Mouse (Mus musculus): ENCODE measurements at regions not wholly inside any gene's neighbourhood (a gene's known extent, or its start where the extent isn't known, plus 50 kb on each side); places are given as distances from the start of the nearest gene placed in this dataset.

DNA sequence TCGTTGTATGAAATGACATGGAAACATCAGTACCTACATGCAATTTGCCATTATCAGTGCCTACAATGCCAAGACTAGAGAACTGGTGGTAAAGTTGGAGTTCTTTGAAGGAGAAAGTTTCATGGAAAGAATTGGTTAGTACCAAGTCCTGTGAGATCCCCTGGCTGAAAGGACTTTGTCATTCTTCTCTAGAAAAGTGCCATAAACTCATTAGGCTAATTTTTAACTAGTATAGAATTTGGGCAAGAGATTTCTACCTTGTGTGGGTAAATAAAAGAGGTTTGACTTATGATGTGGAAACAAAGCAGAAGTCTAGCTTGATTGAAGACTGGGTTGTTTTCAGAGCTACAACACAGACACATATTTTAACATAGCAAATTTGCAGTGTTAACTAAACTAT is 131.4 kb upstream of the Ccn2 start:
- Histone ChIP-seq H3K4me3 (replicated peaks; ENCODE audit: extremely low read depth, low read depth, low read length) (no peak overlapping the region), H3K4me1 (ENCODE audit: control insufficient read depth, insufficient read depth, low read length) (no peaks in the 10 kb centered on the region)
- WGBS = 92% methylated on average over 1 of the region's 1 CpGs
- DNase-seq = no peak
- TF ChIP-seq POLR2A (IDR thresholded peaks at IDR 0.05; ENCODE audit: borderline replicate concordance, extremely low read depth, low read depth, low read length) (no peak), CTCF (IDR thresholded peaks at IDR 0.05; ENCODE audit: insufficient read depth, low read length) (no peak)

DNA sequence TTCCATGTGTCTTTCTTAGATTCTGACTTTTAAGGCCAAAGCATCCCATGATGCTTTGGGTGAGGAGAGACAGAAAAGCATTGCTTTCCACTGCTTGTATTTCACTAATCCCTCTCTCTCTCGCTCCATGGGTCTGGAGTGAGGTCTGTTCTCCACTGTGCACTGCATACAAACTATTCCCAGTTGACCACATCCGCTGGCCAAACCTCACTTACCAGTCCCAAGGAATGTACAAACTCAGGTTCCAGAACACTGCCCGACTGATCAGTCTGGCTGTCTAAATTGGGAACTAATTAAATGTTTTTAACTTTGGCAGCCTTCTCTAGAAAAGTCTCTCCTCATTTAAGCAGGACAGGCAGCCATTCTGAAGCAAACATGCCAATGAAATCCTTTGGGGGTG is 130.9 kb upstream of the Ccn2 start:
- Histone ChIP-seq H3K4me3 (replicated peaks; ENCODE audit: extremely low read depth, low read depth, low read length) (no peak overlapping the region), H3K4me1 (ENCODE audit: control insufficient read depth, insufficient read depth, low read length) (no peaks in the 10 kb centered on the region)
- no peak for DNase-seq
- no peak for TF ChIP-seq POLR2A (IDR thresholded peaks at IDR 0.05; ENCODE audit: borderline replicate concordance, extremely low read depth, low read depth, low read length)
- TF ChIP-seq CTCF (IDR thresholded peaks at IDR 0.05; ENCODE audit: insufficient read depth, low read length) = no peak
- WGBS = 75% methylated on average over 3 of the region's 3 CpGs

DNA sequence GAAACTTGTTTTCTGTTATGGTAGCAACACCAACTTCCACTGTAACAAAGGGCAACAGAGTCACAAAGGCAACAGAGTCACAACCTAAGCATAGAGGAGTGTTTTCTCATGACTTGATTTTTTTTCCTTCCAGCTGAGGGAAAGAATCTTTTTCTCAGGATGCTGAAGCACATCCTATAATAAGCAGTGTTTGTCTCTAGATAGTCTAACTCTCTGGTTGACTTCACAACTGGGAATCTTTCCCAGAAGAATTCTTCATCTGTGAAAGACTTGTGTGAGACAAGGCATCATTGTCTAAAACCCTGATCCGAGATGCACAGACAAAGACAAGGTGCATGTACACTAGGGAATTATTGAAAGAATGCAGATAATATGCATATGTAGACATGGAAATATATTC is 125.5 kb upstream of the Ccn2 start:
- TF ChIP-seq CTCF (IDR thresholded peaks at IDR 0.05; ENCODE audit: insufficient read depth, low read length) (no peak), POLR2A (IDR thresholded peaks at IDR 0.05; ENCODE audit: borderline replicate concordance, extremely low read depth, low read depth, low read length) (no peak)
- DNase-seq = no peak
- Histone ChIP-seq H3K4me1 (ENCODE audit: control insufficient read depth, insufficient read depth, low read length) (no peaks in the 10 kb centered on the region), H3K4me3 (replicated peaks; ENCODE audit: extremely low read depth, low read depth, low read length) (no peak overlapping the region)
- WGBS = 81% methylated on average over 1 of the region's 1 CpGs

DNA sequence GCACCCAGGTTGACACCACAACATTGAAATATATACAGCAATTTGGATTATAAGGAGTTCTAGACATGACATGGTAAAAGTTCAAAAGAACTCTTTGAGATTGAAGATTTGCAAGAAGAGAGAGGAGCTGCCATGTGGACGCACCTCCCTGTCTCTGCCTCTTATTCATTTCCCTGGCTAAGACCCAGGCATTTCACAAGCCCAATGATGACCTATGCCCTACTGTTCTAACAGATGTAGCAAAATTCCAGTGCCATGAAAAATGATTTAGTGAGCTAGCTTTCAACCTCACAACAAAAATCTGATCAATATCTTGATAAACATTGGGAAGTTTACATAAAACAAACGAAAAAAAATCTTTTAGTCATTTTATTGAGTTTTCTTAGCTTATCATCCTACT is 123.7 kb upstream of the Ccn2 start:
- Histone ChIP-seq H3K4me1 (ENCODE audit: control insufficient read depth, insufficient read depth, low read length) (no peaks in the 10 kb centered on the region), H3K4me3 (replicated peaks; ENCODE audit: extremely low read depth, low read depth, low read length) (no peak overlapping the region)
- DNase-seq = no peak
- 58% methylated on average over 2 of the region's 2 CpGs for WGBS
- TF ChIP-seq CTCF (IDR thresholded peaks at IDR 0.05; ENCODE audit: insufficient read depth, low read length) (no peak), POLR2A (IDR thresholded peaks at IDR 0.05; ENCODE audit: borderline replicate concordance, extremely low read depth, low read depth, low read length) (no peak)

DNA sequence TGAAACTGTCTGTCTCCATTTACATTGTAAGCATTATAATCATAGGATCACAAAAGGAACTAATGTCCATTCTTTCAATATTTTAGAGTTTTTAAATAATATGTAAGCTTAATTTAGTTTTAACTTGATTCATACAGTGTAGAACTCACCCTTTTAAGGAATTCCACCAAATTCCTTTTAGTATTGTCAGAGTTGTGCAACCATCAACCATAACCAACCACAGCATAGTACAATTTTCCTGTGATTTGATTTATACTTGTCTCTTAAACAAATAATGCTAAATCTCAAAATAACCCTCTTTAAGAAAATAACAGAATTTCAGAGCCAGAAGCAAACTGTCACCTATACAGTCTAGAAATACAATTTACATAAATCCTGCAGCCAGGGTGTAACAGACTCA is 119.0 kb upstream of the Ccn2 start:
- DNase-seq = no peak
- TF ChIP-seq CTCF (IDR thresholded peaks at IDR 0.05; ENCODE audit: insufficient read depth, low read length) (no peak), POLR2A (IDR thresholded peaks at IDR 0.05; ENCODE audit: borderline replicate concordance, extremely low read depth, low read depth, low read length) (no peak)
- H3K4me1 ChIP-seq (ENCODE audit: control insufficient read depth, insufficient read depth, low read length) = no peaks in the 10 kb centered on the region
- no peak overlapping the region for H3K4me3 ChIP-seq (replicated peaks; ENCODE audit: extremely low read depth, low read depth, low read length)

DNA sequence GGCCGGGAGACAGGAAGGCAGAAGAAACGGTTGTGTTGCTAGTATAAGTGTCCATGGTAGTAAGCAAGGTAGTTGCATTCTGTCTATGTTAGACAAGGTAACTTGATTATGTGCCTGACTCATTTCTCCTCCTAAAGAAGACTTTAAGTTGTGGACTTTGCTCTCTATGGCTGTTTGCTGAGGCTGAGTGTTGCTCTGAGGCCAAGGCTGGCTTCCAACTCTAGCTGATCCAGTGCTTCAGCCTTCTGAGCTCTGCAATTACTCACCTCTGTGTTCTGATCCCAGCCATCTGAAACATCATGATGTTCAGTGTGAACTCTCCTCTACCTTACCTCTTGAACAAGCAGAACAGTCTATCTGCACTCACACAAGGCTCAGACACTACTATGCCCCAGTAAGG is 116.7 kb upstream of the Ccn2 start:
- Histone ChIP-seq H3K4me3 (replicated peaks; ENCODE audit: extremely low read depth, low read depth, low read length) (no peak overlapping the region), H3K4me1 (ENCODE audit: control insufficient read depth, insufficient read depth, low read length) (no peaks in the 10 kb centered on the region)
- DNase-seq = no peak
- 87% methylated on average over 2 of the region's 2 CpGs for WGBS
- TF ChIP-seq CTCF (IDR thresholded peaks at IDR 0.05; ENCODE audit: insufficient read depth, low read length) (no peak), POLR2A (IDR thresholded peaks at IDR 0.05; ENCODE audit: borderline replicate concordance, extremely low read depth, low read depth, low read length) (no peak)

DNA sequence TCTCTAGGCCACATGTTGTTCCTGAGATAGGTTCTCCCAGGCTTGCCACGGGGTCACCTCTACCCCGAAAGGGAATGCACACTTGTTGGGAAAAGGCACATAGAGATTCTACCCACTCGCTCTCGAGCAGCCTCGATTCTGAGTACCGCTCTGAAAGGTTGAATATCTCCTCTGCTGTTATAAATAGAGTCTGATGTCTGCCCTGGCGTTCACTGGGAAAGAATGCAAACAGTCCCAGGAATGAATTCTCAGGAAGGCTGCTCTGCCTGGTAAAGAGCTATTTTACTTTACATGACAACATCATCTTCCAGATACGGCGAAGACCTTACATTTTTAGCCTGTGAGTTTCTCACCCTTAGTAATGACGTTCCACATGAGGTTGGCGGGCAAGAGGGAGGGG is 116.1 kb upstream of the Ccn2 start:
- no peak for DNase-seq
- Histone ChIP-seq H3K4me3 (replicated peaks; ENCODE audit: extremely low read depth, low read depth, low read length) (no peak overlapping the region), H3K4me1 (ENCODE audit: control insufficient read depth, insufficient read depth, low read length) (no peaks in the 10 kb centered on the region)
- 52% methylated on average over 11 of the region's 11 CpGs for WGBS
- TF ChIP-seq CTCF (IDR thresholded peaks at IDR 0.05; ENCODE audit: insufficient read depth, low read length) (no peak), POLR2A (IDR thresholded peaks at IDR 0.05; ENCODE audit: borderline replicate concordance, extremely low read depth, low read depth, low read length) (no peak)

DNA sequence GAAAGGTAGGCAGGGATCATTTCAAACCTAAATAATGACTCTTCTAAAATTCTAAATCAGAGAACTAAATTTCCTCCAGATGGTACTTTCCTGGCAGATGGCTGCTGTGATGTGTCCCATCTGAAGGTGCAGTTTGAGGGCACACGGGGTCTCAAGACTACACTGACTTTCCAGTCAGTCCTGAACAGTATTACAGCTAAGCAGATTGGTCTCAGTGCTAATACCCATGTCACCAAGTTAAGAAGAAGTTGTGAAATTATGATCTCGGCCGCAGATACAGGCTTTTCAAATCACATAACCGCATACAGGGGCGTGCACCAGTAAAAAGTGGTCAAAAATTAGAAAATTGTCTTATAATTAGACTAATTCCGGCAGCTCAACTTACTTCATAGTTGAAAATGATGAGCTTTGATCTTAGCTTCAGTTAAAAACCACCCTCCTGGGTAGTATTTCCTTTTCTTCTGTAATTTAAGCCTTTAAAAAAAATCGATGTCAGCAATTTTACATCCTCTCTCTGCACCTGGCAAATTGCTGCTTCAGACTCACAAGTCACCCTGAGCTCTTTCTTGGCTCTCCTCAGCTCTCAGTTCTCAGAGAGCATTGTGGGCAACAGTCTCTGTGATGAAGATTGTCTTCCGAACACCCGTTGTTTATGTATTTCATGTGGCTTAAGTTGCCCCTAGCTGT is 113.2 kb upstream of the Ccn2 start:
- DNase-seq = no peak
- TF ChIP-seq POLR2A (IDR thresholded peaks at IDR 0.05; ENCODE audit: borderline replicate concordance, extremely low read depth, low read depth, low read length) (no peak), CTCF (IDR thresholded peaks at IDR 0.05; ENCODE audit: insufficient read depth, low read length) (no peak)
- Histone ChIP-seq H3K4me1 (ENCODE audit: control insufficient read depth, insufficient read depth, low read length) (peaks cover 4% of the 10 kb centered on the region), H3K4me3 (replicated peaks; ENCODE audit: extremely low read depth, low read depth, low read length) (no peak overlapping the region)
- 77% methylated on average over 9 of the region's 9 CpGs for WGBS

DNA sequence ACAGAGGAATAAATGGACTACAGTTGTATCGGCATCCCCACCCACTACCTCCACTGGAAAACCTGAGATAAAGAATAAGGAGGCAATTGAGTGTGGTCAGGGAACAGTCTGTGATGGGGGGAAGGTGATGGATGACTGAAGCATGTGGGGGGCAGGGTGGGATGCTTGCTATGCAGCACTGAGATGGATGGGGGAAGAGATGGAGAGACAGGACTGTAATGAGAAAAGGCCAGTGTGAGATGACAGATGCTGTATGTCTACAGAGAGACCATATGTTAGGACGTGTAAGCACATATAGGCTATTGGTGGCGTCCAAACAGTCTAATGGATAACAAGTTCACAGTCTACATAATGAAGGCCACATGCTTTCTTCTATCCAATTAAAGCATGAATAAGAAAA is 112.2 kb upstream of the Ccn2 start:
- WGBS = 84% methylated on average over 3 of the region's 3 CpGs
- Histone ChIP-seq H3K4me1 (ENCODE audit: control insufficient read depth, insufficient read depth, low read length) (peaks cover 4% of the 10 kb centered on the region), H3K4me3 (replicated peaks; ENCODE audit: extremely low read depth, low read depth, low read length) (no peak overlapping the region)
- no peak for DNase-seq
- TF ChIP-seq CTCF (IDR thresholded peaks at IDR 0.05; ENCODE audit: insufficient read depth, low read length) (no peak), POLR2A (IDR thresholded peaks at IDR 0.05; ENCODE audit: borderline replicate concordance, extremely low read depth, low read depth, low read length) (no peak)

DNA sequence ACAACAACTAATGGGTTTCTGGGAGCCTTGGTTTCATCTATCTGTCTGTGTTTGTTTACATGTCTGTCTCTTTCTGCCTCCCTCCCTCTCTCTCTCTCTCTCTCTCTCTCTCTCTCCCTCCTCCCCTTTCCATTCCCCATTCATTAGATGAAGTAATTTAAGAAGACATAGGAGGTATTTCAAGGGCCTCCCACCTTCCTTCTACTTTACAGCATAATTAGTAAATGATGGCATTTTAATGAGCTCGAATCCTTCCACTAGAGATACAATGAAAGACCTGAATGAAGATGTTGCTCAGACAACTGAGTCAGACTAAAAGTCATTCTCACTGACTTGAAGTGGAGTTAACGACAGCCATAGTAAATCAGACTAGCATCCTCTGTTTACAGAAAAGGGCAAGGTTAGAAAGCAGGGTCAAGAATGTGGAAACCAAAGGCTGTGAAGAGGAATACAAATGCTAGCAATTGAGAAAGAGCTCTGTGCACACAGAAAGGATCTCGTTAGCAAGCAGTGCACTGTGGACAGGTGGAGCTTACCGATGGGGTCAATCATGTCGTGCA is 111.1 kb upstream of the Ccn2 start:
- DNase-seq = no peak
- WGBS = 46% methylated on average over 5 of the region's 5 CpGs
- Histone ChIP-seq H3K4me1 (ENCODE audit: control insufficient read depth, insufficient read depth, low read length) (peaks cover 4% of the 10 kb centered on the region), H3K4me3 (replicated peaks; ENCODE audit: extremely low read depth, low read depth, low read length) (no peak overlapping the region)
- TF ChIP-seq POLR2A (IDR thresholded peaks at IDR 0.05; ENCODE audit: borderline replicate concordance, extremely low read depth, low read depth, low read length) (no peak), CTCF (IDR thresholded peaks at IDR 0.05; ENCODE audit: insufficient read depth, low read length) (no peak)
